Mouse (Mus musculus) lung, postnatal 0 days (tissue): ENCODE measurements around the gene Arnt2.

Source experiments
- CTCF ChIP-seq: IDR thresholded peaks from 2 replicates; pipeline ENCODE4 v1.5.1; 2016; ENCODE audit warnings: antibody characterized with exemption, mild to moderate bottlenecking
- EP300 ChIP-seq: IDR thresholded peaks from 2 replicates; pipeline ENCODE4 v1.6.1; 2016; ENCODE audit warnings: antibody characterized with exemption, mild to moderate bottlenecking, control low read depth

DNA sequence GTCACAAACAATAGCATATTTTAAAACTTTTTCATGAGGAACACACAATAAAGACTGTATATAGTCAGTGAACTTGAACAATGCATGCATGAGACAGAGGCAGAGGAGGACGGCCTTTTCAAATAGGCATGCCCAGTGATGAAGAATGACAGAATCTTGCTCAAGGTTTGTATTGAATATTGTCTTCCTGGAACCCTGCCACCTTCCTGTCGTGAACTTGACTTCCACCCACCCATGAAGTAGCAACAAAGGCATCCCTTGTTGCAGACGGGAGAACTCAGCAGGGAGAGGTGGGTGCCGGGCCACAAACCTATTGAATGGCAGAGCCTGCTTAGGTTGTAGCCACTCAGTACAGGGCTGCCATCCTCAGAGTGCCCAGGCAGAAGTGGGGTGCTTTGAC, 43.7 kb downstream of the Arnt2 start:
- TF ChIP-seq CTCF = no peak
- TF ChIP-seq EP300 = no peak
